Mouse (Mus musculus) stomach, postnatal 0 days (tissue): Measurements from ENCODE around the gene Cfc1.
"Not testable (repeated sequence)": the region's sequence is repeated elsewhere in the genome, so short reads cannot be mapped to it uniquely, and the experiment has no call there.

Experiments
- CTCF ChIP-seq: IDR thresholded peaks from 2 replicates; pipeline ENCODE4 v1.5.1; 2016; ENCODE audit warnings: antibody characterized with exemption, low read depth, mild to moderate bottlenecking, moderate library complexity
- EP300 ChIP-seq: optimal IDR thresholded peaks from 2 replicates; pipeline ENCODE3; 2016; ENCODE audit warnings: antibody characterized with exemption

DNA sequence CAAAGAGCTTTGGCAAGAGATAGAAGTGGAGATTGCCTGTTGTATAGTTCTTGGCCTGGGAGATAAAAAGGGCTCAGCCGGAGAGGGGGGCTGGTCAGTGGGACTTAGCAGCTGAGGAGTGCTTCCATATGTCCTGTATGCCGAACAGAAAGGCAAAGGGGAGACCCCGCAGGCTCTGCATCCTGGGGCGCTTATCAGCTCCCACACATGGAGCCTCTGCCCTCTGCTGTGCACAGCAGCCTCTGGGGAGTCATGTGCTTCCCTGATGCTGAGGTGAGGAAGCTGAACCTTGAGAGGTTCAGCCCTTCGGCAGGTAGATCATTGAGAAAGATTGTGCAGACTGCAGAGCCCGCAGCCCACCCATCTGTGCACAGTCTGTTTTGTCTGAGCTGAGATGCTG is 18.2 kb upstream of the Cfc1 start:
- not testable (repeated sequence) for TF ChIP-seq EP300, CTCF
